Mouse (Mus musculus) brain, embryonic 18.5 days (tissue): ENCODE data around the gene Cacfd1.

ENCODE experiments used
- DNase-seq: peaks from one replicate; pipeline ENCODE4 v3.0.0-alpha.2; 2012; ENCODE audit warnings: low read depth, low spot score

Cacfd1 gene

DNA sequence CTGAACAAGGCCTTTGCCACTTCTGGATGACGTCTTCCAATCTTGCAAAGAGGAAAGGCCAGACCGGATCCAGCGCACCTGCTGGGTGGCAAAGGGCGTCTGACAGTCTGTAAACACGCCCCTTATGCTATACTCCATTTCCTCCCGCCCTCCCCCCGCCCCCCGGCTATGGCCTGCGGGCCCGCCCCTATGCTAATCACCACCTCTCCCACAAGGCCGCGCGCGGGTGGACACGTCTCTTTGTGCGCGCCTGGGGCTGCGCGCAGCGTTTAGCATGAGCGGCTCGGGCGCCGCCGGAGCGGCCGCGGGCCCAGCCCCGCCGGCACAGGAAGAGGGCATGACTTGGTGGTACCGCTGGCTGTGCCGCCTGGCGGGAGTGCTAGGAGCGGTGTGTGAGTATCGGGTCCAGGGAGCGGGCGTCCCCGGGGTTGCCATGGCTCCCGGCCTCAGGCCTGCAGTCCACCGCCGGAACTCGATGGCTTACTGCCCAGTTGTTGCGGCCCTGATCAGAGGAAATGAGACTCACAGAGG, at the start of gene Cacfd1:
Gene Cacfd1 (plus strand): TSS at position 213 of the 531 bp plus-strand sequence.
- peak; percentile 74 for DNase-seq

DNA sequence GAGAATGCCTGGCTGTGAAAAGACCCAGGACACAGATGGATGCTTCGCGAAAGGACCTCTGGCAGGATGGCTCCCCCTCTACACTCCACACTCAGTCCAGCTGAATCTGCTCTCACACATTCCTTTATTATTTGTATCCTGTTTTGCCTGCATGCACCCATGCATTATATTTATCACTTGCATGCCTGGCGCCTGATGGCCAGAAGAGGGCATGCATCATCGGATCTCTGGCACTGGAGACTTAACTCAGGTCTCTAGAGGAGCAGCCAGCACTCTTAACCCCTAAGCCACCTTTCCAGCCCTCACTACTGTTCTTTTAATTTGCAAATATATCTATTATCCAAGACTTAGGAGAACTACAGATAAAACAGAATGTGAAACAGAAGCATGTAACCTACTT, 49.0 kb upstream of the Cacfd1 start:
- no peak for DNase-seq

DNA sequence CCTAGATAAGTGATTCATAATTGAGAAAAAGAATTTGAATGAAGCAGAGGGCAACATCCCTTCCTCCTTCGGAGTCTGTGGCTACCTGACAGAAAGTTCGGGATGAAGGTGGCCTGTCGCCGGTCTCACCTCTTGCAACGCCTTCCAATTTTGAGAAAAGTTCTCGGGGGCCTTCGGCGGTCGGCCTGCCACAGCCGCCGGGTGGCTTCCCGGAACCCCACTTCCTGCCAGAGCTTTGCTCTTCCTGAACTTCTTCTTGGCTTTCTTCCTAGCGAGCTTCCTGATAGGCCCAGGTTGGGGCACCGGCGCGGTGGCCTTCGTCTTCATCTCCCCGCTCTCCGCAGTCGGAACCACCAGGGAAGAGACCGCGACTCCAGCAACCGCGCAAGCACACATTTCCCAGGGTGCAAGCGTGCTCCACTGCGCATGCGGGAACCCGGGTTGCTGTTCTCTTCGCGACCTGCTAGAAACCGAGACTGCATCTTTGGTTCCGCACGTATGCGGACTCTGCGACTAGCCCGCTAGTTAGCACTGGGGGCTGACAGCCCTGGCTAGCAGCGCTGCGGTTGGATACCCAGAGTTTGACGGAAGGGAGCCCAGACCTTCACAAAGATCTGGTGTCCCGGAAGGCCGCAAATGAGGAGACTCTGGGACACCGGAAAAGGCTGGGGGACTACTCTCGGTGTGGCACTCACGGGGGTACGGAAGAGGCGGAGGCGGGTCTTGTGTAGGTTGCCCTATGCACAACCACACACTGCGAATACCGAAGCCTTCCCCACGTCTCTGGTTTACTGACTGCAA, 45.6 kb upstream of the Cacfd1 start, which contains the start of gene Rexo4:
Gene Rexo4 (minus strand): TSS at position 464 of the 801 bp plus-strand sequence.
- peak; percentile 93 for DNase-seq

DNA sequence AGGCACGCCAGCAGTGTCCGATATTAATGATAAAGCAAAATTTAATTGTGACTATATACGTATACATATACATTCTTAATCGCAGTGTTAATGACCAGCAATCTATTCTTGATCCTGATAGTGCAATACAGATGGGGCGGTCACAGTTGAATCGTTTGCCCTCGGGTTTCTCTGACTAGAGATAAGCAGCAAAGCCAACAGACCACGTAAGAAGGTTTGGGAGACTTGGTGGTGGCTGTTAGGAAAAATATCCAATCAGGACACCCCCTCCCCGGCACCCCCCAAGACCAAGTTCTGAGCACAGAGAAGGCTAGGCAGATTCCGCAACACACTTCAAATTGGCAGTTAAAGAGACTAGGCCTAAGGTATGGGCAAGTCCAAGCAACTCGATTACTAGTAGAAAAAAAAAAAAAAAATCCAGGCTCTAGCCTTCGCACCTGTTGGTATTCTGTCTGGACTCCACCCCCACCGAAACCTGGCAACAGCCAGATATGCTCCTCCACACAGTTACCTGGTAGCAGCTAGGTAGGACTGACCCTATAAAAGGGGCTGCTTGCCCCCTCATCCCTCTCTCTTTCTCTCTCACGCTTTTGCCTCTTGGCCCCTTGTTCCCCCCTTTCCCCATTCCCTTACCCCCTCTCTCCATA, 44.9 kb upstream of the Cacfd1 start:
- DNase-seq: no peak

DNA sequence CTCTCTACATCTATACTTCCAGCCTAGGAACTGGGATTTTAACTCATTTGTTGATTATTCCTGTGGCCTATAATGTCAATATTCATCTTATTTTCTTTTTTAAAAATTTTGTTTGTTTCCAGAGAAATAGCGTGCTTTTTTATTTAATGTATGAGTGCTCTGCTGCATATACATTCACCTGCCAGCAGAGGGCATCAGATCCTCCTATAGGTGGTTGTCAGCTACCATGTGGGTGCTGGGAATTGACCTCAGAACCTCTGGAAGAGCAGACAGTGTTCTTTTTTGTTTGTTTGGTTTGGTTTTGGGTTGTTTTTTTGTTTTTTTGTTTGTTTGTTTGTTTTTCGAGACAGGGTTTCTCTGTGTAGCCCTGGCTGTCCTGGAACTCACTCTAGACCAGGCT, 42.5 kb upstream of the Cacfd1 start:
- DNase-seq: no peak

DNA sequence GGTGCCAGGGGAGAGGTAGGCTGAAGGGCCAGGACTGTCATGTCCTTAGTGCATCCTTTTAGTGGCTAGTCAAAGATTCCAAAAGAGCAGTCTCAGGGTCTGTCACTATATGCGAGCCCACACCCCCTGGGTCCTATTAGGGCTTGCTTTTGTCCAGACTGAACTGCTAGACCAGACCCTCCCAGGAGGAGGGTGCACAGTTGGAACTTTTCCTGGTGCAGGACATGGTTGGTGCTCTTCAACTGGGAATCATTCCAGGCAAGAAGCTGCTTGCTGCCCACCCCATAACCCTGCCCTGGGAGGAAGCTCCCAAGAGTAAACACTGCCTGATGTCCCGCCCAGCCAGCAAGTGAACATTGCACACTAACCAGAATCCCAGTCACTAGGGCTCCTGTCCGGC, 36.6 kb upstream of the Cacfd1 start, which contains the start of gene Adamts13:
Gene Adamts13 (plus strand): TSS at position 301 of the 400 bp plus-strand sequence.
- no peak for DNase-seq

DNA sequence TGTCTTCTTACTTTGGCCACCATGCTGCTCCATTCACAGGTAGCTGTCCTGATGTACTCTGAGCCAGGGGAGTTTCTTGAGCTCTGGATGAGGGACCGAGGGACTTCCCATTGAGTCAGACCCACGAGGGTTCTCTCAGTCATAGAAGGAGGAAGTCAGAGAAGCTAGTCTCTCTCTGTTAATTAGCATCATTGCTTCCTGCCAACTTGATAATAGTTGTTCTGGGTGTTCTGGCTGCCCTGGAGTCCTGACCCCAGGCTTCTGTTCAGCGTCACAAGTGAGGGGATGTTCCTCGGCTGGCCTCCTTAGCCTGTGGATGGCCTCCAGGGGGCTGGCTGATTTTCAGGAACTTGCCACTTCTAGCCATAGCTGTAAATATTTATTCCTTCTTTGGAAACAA, 35.8 kb upstream of the Cacfd1 start:
- DNase-seq: no peak

DNA sequence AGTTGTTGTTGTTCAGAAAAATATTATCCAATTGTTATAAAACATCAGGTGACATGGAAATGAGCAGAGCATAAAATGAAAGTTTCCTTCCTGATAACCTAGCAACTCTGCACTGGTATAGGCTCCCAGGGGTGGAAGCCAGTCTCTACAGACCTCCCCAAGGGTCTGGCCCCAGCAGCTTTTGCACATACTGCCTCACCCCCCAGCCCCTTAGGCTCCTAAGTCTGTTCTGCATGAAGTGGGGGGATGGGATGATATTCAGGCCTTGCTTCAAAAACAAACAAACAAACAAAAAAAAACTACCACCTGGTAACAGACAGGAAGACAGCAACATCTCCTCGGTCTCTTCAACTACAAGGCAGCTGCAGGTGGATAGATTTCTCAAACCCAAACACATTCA, 29.4 kb upstream of the Cacfd1 start:
- DNase-seq: no peak

DNA sequence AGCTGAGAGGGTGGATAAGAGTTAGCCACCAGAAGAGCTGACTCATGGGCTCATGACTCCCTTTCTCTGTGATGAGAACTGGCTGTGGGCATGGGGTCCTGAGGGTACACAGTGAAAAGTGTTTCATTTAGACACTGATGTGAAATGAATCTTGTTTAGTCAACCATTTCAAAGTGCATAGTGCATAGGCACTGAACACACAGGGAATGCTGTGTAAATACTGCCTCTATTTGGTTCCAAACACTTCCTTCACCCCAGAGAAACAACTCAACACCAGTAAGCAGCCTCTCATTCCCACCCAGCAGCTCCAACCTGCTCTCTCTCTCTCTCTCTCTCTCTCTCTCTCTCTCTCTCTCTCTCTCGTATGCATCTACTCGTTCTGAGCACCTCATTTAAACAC, 25.5 kb upstream of the Cacfd1 start:
- no peak for DNase-seq

DNA sequence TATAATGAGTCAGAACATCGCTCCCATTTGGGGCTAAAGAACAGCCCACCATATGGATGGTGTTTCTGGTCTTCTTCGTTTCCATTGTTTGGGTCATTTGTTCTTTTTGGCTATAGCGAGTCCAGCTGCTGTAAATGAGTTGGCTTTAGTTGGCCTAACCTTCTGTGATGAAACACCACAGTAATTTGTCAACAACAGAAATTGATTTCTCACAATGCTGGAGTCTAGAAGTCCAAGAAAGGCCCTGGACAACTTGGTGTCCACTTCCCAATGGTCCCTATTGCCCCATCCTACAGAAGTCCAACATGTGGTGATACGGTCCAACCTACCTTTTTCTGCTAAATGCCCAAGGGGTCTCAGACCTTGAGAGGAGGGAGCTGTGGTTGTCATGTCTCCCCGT, 25.1 kb upstream of the Cacfd1 start:
- DNase-seq: no peak

DNA sequence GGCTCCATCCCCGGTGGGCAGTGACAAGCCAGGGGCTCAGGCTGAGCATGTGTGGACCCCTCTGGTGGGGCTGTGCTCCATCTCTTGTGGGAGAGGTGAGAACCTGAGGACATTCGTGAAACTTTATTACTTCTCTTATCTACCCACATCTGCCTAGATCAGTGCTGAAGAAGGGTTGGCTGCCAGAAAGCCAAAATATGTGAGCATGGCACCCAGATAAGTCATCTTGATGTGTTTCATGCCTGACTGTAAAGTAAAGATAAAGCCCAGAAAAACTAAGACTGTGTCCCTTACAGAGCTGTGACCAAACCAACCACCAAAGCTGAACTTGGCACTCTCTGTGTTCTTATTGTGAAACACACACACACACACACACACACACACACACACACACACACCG, 15.8 kb upstream of the Cacfd1 start:
- no peak for DNase-seq

DNA sequence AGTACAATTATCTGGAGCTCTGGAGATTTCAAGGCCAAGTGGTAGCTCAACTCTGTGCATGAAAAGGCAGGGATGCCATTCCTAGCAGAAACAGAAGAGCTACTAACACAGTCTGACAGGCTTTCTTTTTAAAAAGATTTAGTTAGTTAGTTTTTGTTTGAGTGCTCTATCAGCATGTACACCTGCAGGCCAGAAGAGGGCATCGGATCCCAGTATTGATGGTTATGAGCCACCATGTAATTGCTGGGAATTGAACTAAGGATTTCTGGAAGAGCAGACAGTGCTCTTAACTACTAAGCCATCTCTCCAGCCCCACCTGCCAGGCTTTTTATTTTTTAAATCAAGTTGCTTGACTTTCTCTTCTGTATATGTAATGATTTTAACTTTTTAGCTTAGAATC, 12.2 kb upstream of the Cacfd1 start:
- DNase-seq: no peak

DNA sequence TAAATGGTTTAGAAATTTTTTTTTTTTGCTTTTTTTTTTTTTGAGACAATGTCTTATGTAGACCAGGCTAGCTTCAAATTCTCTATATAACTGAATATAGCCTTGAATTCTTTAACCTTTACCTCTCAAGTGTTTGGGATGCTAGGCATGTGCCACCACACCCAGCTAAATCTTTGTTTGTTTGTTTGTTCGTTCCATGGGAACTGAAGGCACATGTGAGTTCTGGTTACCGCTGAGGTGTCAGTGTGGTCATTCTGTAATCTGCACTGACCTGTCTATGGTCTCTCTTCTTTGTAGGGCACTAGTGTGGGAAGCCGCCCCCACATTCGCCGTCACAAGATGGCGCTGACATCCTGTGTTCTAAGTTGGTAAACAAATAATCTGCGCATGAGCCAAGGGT, 11.7 kb upstream of the Cacfd1 start:
- DNase-seq: no peak

DNA sequence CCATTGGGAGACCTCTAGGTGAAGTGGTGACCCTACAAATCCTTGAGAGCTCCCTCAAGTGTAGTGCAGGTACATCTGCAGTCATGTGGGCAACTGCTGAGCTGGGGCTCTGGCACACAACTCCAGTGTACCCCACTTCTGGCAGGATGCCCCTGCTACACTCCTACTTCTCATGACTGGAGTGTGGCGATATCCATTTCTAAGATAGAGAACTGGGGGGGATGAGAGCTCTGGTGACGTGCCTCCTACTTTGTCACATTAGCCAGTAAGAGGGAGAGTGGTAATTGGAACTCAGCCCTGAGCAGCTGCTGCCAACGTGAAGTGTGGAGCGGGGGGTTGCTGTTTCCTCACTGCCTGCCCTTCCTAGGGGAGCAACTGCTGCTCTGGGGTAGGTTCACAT, 3.5 kb upstream of the Cacfd1 start:
- DNase-seq: no peak

DNA sequence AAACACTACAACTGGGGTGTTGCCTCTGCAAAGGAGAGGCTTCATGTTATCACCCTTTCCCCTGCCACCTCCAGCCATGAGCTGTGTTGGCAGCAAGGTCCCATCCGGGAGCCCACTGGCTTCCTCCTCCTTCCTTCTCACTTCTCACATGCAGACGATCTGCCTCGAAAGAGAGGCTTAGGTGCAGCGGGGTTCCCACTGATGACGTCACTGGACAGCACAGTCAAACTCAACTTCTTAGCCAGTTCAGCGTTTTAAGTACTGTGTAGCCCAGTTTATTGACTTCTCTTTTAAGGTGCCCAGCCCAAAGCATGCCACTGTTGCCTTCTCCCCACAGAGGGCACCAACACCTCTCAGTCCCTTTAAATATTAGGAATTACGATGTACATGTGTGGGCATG, 2.0 kb upstream of the Cacfd1 start:
- no peak for DNase-seq

DNA sequence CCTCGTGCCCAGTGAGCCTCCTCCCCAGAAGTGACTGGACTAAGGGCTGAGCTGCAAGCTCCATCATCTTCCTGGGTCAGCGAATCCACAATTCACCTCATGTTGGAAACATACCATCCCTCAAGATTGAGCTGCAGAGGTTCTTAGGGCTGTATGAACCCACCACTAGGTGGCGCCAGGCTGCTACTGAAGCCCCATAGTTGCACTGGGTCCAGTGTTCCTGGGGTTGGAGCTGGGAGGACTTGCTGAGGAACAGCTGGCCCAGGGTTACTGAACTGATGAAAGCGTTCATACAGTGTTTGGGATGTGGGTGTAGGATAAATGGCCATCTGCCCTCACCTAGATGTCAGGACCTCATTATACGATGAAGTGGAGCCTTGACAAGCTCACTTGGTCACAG, 8.1 kb downstream of the Cacfd1 start:
- DNase-seq: no peak

DNA sequence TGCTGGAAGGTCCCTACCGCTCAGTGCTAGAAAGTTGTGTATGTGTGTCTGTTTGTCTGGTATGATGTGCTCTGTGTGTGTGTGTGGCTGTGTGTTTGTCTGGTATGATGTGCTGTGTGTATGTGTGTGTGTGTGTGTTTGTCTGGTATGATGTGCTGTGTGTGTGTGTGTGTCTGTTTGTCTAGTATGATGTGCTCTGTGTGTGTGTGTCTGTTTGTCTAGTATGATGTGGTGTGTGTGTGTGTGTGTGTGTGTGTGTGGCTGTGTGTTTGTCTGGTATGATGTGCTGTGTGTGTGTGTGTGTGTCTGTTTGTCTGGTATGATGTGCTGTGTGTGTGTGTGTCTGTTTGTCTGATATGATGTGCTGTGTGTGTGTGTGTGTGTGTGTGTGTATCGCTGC, 9.8 kb downstream of the Cacfd1 start:
- no peak for DNase-seq

DNA sequence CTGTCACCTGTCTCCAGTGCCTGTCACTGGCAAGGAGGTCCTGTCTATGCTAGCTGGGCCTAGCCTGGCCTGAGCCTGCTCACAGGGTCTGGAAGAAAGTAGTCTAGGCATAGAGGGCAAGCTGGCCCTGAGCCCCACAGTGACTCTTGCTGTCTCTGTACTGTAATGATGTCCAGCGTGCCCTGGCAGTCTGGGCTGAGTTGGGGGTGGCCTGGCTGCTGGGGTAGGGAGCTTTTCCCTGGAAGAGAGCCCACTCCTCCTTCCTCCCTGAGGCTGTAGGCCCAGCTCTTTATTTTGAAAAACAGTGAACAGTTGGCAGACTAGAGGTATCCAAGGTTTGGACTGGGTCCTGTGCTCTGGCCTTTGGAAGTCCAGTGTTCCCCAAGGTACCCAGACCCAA, 11.4 kb downstream of the Cacfd1 start:
- no peak for DNase-seq

DNA sequence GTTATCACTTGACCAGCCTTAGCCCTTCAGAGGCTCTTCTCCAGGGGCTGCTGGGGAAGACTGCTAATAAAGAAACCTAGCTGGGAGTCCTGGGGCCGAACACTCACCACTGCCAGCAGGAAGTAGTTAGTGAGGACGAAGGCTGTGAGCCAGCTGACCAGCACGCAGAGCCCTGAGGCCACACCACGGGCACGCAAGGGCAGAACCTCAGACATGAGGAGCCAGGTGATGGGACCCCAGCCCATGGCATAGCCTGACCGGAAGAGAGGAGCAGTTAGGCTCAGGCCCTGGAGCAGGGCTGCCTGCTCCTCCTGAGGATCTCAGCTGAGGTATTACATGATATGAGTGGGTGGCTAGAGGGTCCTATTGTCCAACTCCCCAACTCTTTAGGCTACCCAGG, 12.9 kb downstream of the Cacfd1 start:
- DNase-seq: no peak

DNA sequence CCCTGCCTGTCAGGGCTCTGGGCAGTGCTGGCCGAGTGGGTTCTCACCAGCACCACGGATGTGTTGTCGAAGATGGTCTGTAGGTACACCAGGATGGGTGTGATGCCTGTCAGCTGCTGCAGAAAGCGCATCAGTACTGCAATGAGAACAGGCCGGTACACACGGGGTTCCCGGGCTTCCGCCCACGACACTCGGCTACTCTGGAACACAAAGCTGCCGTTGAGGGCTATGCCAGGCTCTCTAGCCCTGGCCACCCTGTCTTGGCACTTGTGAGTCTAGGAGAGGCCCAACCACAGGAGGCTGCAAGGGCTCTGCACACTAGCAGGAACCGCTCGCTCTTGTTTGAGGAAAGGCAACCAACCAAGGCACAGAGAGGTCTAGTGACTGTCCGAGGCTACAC, 14.4 kb downstream of the Cacfd1 start:
- DNase-seq: no peak

DNA sequence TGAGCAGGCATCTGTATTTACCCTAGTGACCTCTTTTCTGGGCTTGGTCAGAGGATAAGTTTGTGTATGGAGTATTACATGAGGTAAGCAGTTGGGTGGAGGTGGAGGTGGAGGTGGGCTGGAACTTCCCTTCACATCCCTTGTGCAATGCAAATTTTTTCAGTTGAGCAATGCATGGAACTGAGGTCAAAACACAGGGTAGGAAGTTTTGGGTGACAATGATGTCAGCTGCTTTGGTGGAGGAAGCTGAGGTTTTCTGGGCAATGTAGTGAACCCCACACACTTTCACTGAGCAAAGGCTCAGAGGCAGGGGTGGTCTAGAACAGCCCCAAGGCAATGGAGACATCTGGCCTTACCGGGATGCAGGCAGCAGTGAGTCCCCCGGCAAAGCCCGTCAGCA, 15.8 kb downstream of the Cacfd1 start:
- DNase-seq: no peak

DNA sequence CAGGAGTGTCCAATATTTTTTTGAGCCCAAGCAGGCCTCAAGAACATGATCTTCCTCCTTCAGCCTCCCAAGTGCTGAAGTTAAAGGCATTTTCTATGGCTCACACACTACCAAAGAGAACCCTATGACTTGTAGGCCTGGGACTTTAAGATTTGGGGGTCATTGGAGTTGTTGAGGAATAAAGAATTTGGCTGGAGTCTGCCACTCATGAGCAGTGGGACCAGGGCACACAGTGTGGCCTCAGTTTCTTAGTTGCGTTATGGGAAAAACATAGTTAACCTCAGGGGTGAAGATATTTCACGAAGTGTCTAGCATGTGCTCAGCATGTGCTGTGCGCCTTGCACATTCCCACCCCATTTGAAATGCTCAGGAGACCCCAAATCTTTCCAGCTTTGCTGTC, 16.6 kb downstream of the Cacfd1 start:
- no peak for DNase-seq
